Mouse (Mus musculus): ENCODE measurements around the gene Cfap73.

The Cfap73 gene

DNA sequence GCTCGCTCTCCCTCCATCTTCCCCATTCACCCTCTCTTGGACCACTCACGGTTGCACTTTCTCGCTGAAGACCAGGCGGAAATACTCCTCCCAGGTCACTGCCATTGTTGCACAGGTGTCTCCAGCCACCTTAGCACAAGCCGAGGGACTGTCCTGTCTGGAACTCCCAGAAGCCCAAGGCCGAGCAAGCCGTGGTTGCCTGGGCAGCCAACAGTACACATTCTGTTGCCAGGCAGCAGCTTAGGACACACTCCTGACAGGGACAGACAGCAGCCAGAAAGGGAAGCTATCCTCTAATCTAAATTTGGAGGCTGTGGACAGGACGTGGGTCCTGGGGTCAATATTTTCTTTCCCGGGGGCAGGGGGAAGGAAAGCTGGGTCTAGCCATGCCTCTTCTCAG is at the start of gene Cfap73:
Cfap73 (minus strand) TSS at position 105 of the 400 bp plus-strand sequence.
- no peak for DNase-seq (ENCODE audit: low spot score in 2 of 2)

DNA sequence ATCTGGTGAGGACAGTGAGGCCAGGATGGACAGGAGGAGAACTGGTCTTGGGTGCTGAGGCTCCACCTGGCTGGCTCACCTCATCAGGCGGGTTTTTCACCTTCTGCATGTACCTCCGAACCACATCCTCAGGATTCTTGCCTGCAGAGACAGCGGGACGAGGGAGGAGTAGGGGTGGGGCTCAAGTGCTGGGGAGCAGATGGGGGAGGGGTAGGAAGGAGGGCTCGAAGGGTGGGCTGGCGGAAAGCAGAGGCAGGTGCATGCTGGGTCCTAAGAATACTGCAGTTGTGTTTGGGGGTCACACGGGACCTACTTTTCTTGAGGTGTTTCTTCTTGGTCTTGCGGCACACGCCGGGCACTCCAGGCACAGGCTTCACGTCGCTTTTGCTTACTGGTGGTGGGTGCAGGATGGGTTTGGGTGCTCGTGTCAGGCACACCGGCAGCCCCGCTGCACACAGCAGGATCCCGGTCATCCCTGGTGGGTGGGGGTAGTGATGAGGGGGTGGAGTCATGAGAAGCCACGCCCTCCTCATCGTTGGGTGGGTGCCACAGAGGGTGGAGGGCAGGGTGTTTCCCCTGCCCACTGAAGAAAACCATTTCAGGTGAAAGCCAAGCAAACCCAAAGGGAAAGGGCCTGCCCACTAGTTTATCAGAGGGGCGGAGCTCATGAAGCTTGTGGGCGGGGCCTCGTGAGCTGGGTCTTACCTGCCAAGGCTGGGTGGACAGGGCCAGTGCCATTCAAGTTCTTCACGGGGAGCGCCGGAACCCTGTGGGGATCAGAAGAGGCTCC is 49.1 kb upstream of the Cfap73 start:
- no peak for DNase-seq (ENCODE audit: low spot score in 2 of 2)

DNA sequence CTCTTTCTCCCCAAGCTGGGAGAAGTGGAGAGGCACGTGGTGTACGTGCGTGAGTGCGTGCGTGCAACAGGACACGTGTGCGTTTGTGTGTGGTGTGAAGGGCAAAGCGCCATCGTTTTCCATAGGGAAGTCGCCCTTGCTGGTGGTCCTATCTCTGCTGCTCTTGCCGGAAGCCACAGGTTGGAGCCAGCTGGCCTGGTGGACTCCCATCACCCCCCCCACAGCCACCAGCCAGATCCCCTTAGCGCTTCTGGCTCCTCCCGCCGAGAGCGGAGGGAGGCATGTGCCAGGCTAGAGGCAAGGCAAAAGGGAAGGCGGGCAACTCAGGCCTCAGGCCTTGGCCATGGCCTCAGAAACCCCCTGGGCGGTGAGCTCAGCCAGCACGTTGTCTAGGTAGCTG is 46.9 kb upstream of the Cfap73 start:
- no peak for DNase-seq (ENCODE audit: low spot score in 2 of 2)

DNA sequence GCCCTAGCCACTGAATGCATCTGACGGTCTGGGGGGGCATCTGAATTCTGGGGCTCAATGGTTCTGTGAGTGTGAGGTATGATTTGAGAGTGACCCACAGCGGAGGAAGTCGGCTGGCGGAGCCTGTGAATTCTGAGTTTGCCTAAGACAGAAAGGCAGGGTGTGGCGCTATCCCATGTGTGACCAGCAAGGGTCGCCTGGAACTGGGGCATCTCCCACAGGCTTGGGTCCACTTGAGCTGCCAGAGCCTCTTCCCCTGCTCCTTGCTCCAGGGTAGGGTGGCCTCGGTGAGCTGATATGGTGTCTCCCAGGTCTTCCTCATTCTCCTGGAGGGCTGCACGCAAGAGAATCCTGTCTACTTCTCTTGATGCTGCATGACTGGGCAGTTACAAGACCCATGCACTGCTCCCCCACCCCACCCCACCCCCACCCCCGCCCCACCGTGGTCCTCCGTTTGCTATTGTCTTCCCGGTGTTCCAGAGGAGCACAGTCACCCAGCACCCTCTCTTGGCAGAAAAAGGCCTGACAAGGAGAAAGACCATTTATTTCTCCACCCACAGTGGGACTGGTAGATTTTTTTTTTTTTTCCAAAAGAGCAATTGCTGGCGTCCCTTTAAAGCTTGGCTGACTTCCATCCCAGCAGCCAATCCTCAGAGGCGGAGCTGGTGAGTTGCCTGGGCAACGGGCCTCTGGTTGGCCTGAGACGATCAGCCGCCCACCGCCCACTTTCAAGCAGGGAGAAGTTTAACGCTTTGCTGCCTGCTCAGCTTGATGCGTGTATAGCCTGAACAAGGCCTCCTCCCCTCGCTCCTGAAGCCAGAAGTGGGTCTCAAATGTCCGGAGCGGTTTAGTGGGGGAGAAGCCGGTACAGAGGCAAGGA is 45.9 kb upstream of the Cfap73 start:
- peak; percentile 29 to 68 for DNase-seq (ENCODE audit: low spot score in 2 of 2)

DNA sequence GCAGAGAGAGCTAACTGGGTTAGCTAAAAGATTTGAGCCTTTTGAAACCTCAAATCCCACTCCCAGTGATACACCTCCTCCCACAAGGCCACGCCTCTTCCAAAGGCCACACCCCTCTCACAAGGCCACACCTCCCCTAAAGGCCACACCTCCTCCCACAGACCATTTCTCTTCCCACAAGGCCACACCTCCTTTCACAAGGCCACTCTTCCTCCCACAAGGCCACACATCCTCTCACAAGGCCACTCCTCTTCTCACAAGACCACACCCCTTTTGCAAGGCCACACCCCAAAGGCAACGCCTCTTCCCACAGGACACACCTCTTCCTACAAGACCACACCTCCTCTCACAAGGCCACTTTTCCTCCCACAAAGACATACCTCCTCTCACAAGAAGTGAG is 43.5 kb upstream of the Cfap73 start:
- DNase-seq (ENCODE audit: low spot score in 2 of 2): no peak

DNA sequence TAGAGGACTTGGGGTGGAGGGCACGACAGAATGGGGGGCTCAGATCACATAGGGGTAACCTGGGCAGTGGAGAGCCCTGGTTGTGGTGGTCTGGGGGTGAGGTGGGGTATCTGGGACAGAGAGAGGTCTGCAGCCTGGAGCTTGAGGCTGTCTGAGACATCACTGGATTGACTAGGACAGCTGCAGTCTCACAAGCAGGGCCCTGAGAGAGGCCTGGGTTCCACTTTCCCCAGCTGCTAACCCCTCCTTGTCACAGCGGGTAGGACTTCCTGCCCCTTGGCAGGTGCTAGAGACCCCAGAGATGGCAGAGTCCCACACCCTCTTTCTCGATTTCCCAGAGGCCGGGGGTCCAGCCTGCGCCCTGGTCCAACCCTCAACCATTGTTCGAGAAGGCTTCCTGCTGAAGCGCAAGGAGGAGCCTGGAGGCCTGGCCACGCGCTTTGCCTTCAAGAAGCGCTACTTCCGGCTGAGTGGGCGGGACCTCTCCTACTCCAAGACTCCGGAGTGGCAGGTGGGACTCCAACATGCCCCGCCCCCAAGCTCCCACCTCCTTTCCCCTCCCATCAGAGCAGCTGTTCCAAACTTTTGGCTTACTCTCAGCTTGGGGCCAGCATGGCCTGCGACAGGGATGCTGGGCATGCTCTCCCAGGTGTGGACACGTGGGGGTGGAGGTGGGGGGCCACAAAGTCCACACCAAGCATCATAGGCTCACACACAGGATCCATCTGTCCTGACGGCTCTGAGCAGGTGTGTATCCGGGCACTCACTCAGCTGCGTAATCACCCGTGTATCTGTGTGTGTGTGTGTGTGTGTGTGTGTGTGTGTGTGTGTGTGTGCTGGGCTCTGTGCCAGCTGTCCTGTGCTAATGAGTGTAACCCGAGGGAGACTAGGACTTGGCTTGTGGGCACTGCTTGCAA is 40.5 kb upstream of the Cfap73 start:
- DNase-seq (ENCODE audit: low spot score in 2 of 2): no peak

DNA sequence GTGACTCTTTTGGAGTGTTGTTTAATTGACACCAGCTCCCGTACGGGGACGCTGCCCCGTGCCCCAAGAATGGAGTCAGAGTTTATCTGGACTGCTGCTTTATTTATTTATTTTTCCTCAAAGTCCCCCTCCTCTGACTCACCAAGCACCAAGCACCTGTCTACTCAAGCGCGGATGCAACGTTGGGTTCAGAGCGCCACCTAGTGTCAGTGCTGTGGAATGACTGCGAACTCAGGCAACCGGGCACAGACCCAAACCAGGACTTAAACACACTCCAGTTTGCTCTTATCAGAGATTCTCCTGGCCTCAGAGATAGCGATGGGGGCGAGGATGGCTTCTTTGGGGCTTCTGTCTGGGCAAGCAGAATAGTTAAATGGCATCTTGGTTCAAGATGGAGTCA is 39.6 kb upstream of the Cfap73 start:
- DNase-seq (ENCODE audit: low spot score in 2 of 2): peak; percentile 32 to 47

DNA sequence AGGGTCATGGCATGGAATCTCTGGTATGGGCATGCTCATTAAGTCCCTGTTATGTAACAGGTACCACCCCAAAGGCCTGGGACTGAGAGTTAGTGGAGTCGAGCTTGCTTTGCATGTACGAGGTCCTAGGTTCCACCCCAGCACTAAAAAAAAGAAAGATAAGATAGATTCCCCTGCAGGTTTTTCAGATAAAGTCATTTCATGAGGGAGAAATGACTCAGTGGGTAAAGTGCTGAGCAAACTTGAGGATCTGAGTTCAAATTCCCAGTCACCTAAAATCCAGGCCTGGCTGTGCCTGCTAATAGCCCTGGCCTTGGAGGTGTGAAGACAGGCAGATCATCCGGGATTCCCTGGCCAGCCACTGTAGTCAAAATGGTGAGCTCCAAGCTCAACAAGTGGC is 37.8 kb upstream of the Cfap73 start:
- DNase-seq (ENCODE audit: low spot score in 2 of 2): no peak

DNA sequence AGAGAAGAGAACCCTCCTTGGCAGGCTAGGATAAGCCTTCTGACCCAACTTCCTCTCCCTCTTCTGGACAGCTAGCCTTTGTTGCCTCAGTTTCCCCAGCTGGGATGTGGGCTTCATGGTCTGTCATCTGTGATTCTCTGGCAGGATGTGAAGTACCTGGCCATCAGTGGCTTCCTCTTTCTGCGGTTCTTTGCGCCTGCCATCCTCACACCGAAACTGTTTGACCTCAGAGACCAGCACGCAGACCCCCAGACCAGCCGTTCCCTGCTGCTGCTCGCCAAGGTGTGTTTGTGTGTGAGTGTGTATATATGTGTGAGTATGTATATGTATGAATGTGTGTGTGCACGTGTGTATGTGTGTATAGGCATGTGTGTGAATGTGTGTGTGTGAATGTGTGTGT is 36.1 kb upstream of the Cfap73 start:
- DNase-seq (ENCODE audit: low spot score in 2 of 2): no peak

DNA sequence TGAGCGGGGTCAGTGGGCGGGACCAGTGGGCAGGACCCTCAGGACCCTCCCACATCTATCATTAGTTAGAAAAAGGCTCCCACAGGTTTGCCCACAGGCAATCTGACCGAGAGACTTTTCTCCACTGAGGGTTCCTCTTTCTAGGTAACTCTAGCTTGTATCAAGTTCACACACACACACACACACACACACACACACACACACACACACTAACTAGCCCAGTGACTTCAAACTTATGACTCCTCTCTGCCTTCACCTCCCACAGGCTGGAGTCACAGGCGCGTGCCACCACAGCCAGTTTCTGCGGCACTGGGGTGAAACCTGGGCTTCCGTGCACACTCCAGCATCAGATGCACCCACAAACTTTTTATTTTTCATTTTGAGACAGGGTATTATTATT is 34.7 kb upstream of the Cfap73 start:
- no peak for DNase-seq (ENCODE audit: low spot score in 2 of 2)

DNA sequence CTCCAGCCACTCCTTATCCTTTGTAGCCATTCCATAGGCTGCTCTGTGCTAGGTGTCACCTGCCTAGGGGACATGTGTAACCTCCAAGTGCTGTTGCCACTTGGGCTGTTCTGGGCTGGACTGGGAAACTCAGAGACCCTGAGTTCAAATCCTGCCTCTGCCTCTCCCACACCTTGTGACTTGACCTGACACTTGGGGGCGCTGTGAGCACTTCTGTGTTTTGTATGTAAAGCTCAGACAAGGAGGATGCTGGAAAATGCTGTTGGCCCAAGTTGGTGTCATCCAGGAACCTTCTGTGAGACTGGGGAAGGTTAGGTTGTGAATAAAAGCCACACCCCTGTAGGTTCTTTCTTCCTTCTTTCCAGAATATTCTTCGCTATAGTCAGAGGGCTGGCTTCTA is 30.9 kb upstream of the Cfap73 start:
- no peak for DNase-seq (ENCODE audit: low spot score in 2 of 2)

DNA sequence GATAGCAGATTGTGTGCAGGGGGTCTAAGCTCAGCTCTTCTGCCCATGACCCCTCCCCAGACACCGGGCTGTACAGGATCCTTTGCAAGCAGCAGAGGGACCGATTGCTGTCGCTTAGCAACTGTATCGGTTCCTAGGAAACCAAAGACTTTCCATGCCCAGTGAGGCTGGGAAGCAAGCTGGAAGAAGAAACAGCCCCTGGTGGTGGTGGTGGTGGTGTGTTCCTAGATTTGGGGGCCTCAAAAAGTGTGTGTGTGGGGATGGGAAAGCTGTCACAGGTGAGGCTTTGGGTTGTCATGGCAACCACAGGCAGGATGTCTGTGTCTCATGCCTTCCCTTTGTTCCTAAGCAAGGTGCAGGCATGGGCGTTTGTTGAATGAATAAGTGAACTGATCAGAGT is 26.8 kb upstream of the Cfap73 start:
- DNase-seq (ENCODE audit: low spot score in 2 of 2): no peak

DNA sequence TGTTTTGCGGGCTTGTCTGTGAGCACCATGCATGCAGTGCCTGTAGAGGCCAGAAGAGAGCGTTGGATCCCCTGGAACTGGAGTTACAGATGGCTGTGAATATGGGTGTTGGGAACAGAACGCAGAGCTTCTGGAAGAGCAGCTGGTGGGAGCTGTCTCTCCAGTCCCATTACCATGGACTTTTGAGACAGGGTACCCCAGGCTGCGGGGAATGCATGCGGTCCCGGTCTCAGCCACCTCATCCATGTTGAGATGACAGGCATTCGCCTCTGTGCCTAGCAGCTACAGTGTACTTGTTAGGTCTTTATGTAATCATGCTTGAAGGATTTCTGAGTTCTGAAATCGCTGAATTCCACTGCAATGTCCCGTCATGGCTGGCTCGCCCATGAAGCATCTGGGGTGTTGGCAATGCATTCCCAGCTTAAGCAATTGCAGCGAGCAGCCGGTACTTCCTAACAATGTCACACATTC is 22.3 kb upstream of the Cfap73 start:
- DNase-seq (ENCODE audit: low spot score in 2 of 2): no peak

DNA sequence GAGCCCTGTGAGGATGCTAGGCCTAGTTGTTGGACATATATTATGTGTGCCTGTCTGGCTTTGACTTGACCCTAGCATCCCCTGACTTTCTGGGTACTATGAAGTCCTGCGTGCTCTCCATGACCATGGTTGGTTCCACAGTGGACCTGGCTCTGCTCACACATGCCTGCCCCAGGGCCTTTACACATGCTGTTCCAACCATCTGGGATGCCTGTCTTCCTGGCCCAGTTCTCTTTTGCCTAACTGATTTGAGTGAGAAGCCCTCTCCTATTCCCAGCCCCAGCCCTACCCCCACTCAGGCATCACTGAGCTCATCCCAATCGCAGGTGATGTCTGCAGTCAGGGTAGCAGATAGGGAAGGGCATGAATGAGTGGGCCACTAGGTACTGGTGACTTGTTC is 19.8 kb upstream of the Cfap73 start:
- DNase-seq (ENCODE audit: low spot score in 2 of 2): no peak

DNA sequence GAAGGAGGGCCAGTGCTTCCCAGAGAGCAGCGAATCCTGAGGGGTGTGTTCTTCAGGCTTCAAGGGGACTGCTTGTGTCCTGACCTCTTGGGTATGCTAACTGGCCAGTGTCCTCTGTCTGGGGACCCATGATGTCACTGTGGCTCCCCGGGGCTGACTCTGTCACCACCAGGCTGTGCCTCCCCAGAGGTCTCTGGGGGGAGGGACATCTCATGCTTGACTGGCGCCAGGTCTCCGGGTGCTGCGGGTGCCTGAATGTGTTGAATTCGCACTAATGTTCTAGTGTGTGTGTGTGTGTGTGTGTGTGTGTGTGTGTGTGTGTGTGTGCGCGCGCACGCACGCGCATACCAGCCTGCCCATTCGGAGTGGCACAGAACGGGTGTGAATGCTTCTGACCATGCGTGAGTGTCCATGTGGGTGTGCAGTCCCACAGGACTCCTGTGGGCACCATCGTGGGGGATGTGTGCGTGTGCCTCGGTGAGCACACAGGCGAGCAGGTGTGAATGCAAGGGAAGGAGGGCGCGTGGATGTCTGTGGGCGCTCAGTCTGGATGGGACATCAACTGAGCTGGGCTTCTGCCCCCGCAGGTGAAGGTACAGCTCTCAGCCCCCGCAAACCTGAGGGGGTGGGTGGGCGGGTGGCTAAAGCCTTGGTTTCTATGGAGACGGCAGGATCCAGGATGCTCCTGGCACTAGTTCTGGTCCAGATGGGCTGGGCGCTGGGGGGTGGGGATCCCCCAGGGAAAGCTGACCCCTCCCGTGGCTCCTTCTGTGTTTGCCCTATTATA is 19.1 kb upstream of the Cfap73 start:
- DNase-seq (ENCODE audit: low spot score in 2 of 2): no peak

DNA sequence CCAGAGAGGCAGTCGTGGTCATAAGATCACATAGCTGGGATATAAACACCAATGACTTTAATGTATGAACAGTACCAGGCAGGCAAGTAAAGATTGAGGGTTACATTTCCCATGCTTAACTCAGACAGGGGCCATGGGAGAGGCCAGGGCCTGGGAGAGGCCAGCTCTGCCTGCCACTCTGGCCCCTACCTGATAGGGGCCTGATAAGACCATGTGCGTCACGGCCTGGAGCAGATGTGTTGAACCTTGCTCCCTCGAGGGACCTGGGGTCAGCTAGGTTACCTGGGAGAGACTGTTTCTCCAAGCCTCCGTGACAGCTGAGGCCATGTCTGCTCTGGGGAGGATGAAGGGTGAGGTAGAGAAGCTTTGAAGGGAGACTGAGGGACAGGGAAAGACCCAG is 17.2 kb upstream of the Cfap73 start:
- no peak for DNase-seq (ENCODE audit: low spot score in 2 of 2)

DNA sequence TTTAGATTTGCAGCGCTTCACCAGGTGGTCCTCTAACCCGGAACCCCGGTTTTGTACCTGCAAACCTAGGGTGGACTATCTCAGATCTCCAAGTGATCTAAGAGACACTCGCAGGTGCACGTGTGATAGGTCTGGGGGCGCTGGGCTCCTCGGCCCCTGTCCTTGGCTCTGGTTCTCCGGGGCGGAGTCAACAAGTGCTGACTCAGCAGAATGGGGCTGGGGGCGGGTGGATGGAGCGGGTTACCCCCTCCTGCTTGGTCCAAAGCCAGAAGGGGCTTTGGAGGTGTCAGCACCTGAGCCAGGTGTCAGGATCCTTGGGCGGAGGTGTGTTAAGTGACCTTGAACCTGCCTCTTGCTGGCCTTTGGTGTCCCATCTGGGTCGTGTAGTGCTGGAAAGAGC is 15.9 kb upstream of the Cfap73 start:
- DNase-seq (ENCODE audit: low spot score in 2 of 2): no peak

DNA sequence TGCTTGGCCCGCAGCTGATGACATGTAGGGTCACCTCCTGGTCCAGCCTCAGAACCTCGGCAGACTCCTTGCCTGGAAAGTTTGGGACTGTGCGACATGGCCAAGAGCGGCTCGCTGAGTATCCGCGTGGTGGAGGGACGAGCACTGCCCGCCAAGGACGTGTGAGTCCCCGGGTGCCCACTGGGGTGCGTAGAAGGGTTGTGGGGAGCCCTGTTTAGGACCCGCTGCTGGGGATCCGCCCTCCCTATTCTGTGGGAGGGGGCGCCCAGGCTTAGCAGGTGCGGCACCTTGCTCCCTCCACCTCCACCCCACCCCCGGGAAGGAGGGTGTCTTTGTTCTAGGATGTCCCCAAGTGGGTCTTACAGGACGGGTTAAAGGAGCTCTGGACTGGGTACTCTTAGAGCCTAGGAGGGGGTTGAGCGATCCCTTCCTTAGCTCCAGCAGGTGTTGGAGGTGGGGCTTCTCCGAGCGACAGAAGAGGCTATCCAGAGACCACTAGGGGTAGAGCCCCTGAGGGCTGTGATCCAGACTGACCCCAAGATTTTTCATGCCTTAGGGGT is 15.4 kb upstream of the Cfap73 start:
- DNase-seq (ENCODE audit: low spot score in 2 of 2): no peak

DNA sequence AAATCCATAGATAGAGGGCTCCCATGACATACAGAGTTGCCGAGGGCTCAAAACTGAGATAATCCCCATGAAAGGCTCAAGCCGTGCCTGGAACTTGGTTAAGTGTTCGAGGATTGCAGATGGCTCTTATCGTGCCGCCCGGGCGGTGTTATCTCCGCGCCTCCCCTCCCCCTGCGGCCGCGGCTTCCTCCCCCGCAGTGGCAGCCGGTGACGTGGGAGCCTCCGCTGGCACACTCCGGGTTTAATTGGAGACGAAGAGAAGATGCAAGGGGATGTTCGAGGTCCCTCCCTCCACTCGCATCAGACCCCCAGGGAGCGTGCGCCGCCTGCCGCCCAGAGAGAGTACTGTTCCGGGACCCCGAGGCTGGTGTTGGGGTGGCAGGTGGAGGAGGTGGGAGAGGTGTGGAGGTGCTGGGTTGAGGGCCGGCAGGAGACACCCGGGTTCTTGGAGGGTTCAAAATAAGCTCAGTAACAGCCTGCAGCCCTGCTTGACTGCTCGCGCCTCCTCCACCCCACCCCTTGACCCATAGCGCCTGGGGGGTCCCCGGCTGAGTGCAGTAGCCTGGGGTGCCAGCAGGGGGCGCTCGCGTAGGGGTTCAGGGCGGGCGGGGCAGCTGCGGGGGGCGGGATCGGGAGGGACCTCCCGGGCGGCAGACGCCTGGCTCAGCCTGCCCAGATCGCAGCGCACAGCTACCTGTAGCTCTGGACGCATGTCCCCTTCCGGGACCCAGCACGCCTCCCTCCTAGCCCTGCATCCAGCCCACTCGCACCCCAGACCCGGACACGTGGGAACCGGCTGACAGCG is 14.7 kb upstream of the Cfap73 start, which contains the start of gene Rasal1:
Rasal1 (plus strand) TSS at position 244 of the 805 bp plus-strand sequence.
- peak in 1 of 2 experiments; percentile 15 for DNase-seq (ENCODE audit: low spot score in 2 of 2)

Data from urinary bladder, postnatal 36 days (tissue).